Mouse (Mus musculus): ENCODE results near the gene Kcnk12.

GRCm38 (mm10) chr17:87826036-87826560 lies 28.3 kb upstream of the Kcnk12 start:
- no peak for TF ChIP-seq POLR2A (IDR thresholded peaks at IDR 0.05; ENCODE audit: borderline replicate concordance, extremely low read depth, low read depth, low read length)
- TF ChIP-seq CTCF (IDR thresholded peaks at IDR 0.05; ENCODE audit: insufficient read depth, low read length), result no peak
